Comparison of ENCODE assay signal across 8 mouse cellular contexts in the genomic region with DNA sequence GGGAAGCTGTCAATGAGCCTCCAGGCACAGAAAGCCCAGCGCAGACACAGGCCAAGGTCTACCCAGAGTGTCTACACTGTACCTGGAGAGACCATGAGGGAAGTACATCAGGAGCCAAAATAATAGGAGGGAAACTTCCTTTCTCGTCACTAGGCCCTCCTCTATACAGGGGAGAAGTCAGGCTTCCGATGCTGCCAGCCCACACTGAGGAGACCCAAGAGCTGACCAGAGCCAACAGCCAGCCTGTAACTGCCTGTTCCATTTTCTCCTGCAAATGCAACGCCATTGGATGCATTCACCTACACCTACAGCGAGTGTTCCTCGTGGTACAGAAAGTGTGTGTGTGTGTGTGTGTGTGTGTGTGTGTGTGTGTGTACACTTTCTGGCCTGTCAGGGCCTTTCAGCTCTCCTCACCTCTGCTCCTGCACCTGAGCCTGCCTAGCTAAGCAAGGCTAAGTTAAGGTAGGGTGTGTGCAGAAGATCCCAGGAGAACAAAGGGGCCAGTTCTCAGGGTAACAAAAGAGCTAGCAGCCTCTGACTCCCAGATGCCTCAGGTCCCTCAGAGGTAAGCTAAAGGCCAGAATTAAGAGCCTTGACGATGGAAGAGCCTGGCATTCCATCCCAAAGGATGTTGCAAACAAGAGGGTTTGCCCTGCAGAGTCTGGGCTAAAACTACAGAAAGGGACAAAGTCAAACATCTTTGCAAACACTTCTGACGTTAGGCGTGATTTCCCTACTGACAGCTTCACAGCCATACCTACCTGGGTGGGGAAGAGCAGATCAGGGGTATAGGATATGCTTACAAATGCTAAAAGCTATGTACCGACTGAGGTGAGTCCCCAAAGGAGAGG. TPM values are rescaled to one million over a fixed set of nuclear protein-coding genes. Genes with fewer than 3 reads are reported as not detected.
DNase-seq lines count a peak whose midpoint lies in the region; ATAC-seq and TF ChIP-seq lines count a peak whose summit lies in the region.

No protein-coding gene starts in this region.

- in situ Hi-C loops in ES-E14 (cut with MboI; ENCODE audit: low sequenced_read_pairs in 2 of 2, unreplicated experiment in 2 of 2), result no loop called here

- peaks cover 5 to 16% of the 10 kb centered on the region in 2 experiments; a peak in 3 of 4 replicates for H3K4me1 ChIP-seq in ES-E14 (ENCODE audit: control insufficient read depth in 2 of 2, insufficient read depth in 2 of 2, low read length in 2 of 2, poor library complexity in 1 of 2)
- H3K4me1 ChIP-seq in hindbrain, embryonic 10.5 days (replicated peaks), result peaks cover 98% of the 10 kb centered on the region
- peaks cover 55% of the 10 kb centered on the region for H3K4me1 ChIP-seq in liver, postnatal 0 days (ENCODE audit: insufficient read depth)

- no peak overlapping the region for H3K9ac ChIP-seq in ES-E14 (ENCODE audit: insufficient read depth, low read depth, low read length, poor library complexity, severe bottlenecking)
- peak overlapping the region; percentile 73; the same call in 1 of the 2 replicates for H3K9ac ChIP-seq in liver, postnatal 0 days (replicated peaks)

- H3K4me2 ChIP-seq in liver, postnatal 0 days (ENCODE audit: low read depth, low read length), result peak overlapping the region; percentile 98

- no peak for ATAC-seq in liver, postnatal 0 days

- H3K36me3 ChIP-seq in ES-E14 (ENCODE audit: control insufficient read depth, insufficient read depth, low read length, poor library complexity, severe bottlenecking), result no peaks in the 10 kb centered on the region
- H3K36me3 ChIP-seq in hindbrain, embryonic 10.5 days, result peaks cover 5% of the 10 kb centered on the region
- H3K36me3 ChIP-seq in liver, postnatal 0 days (replicated peaks; ENCODE audit: insufficient read depth, low read length), result no peaks in the 10 kb centered on the region

- WGBS in hindbrain, embryonic 10.5 days, result 6% methylated on average over 10 of the region's 10 CpGs
- WGBS in liver, postnatal 0 days (ENCODE audit: insufficient replicate concordance), result 26% methylated on average over 10 of the region's 10 CpGs

- intact Hi-C loops in gastrocnemius, adult 2 months (cut with DNase I), result loop anchor here (2.0 kb wide), 1 partner anchor 60 kb away; no protein-coding TSS in a partner anchor

- H3K9me3 ChIP-seq in ES-E14 (ENCODE audit: control insufficient read depth, insufficient read depth, low read depth, low read length), result no peaks in the 10 kb centered on the region
- no peaks in the 10 kb centered on the region for H3K9me3 ChIP-seq in hindbrain, embryonic 10.5 days
- H3K9me3 ChIP-seq in liver, postnatal 0 days (ENCODE audit: low read length), result no peaks in the 10 kb centered on the region

- peak overlapping the region; percentile 91 for H3K4me3 ChIP-seq in gastrocnemius, adult 2 months
- H3K4me3 ChIP-seq in ES-E14 (ENCODE audit: insufficient read depth in 1 of 2, low read depth in 1 of 2, low read length in 2 of 2, poor library complexity in 1 of 2, severe bottlenecking in 1 of 2), result peak overlapping the region; percentile 77
- peak overlapping the region; percentile 89 for H3K4me3 ChIP-seq in hindbrain, embryonic 10.5 days
- H3K4me3 ChIP-seq in liver, postnatal 0 days (ENCODE audit: low read depth, low read length), result peak overlapping the region; percentile 62

- H3K27me3 ChIP-seq in hindbrain, embryonic 10.5 days (ENCODE audit: insufficient read depth, poor library complexity, severe bottlenecking), result peaks cover 29% of the 10 kb centered on the region
- H3K27me3 ChIP-seq in liver, postnatal 0 days (ENCODE audit: insufficient read depth, low read length), result peaks cover 49% of the 10 kb centered on the region

- peak overlapping the region; percentile 93 for H3K27ac ChIP-seq in gastrocnemius, adult 2 months
- H3K27ac ChIP-seq in ES-E14 (ENCODE audit: insufficient read depth, low read depth, low read length, poor library complexity, severe bottlenecking), result no peak overlapping the region
- H3K27ac ChIP-seq in hindbrain, embryonic 10.5 days, result peak overlapping the region; percentile 96
- 0 out of 2 replicates have a peak overlapping the region, but pooled peaks have one; percentile 62 for H3K27ac ChIP-seq in liver, postnatal 0 days (ENCODE audit: low read depth)

- TF ChIP-seq CTCF in gastrocnemius, adult 2 months (IDR thresholded peaks at IDR 0.05), result no peak
- no peak for TF ChIP-seq CTCF in liver, postnatal 0 days (IDR thresholded peaks at IDR 0.05; ENCODE audit: low read depth)

- TF ChIP-seq EP300 in liver, postnatal 0 days (IDR thresholded peaks at IDR 0.05; ENCODE audit: low read depth), result no peak

- DNase-seq in gastrocnemius, adult 2 months, result no peak
- no peak for DNase-seq in gastrocnemius, adult 18-20 months (ENCODE audit: low spot score)
- DNase-seq in ES-E14 (ENCODE audit: low read depth, low spot score), result no peak
- peak; percentile 27 for DNase-seq in hindbrain, embryonic 10.5 days (ENCODE audit: low spot score)
- DNase-seq in liver, postnatal 0 days, result no peak
- DNase-seq in frontal cortex, postnatal 14 days (ENCODE audit: low spot score in 2 of 2), result no peak
- no peak for DNase-seq in T-cell, adult 2 months (ENCODE audit: low spot score)
- DNase-seq in right cerebral cortex, postnatal 36 days (ENCODE audit: low spot score in 2 of 2), result no peak

TF ChIP-seq in ES-E14, 5 proteins besides CTCF, POLR2A, EP300 and RAD21:
- TF ChIP-seq ZNF384 (IDR thresholded peaks at IDR 0.05; ENCODE audit: low read depth, low read length), result no peak
- no peak for TF ChIP-seq HCFC1 (IDR thresholded peaks at IDR 0.05; ENCODE audit: borderline replicate concordance, insufficient read depth, low read length)
- TF ChIP-seq CHD2 (IDR thresholded peaks at IDR 0.05; ENCODE audit: low read depth, low read length), result no peak
- no peak for TF ChIP-seq ZC3H11A (IDR thresholded peaks at IDR 0.05; ENCODE audit: borderline replicate concordance, low read depth, low read length)
- TF ChIP-seq MAFK (IDR thresholded peaks at IDR 0.05; ENCODE audit: insufficient read depth, low read depth, low read length), result no peak

RNA-seq across cellular contexts. Expression of gene Smad6, which starts 2.6 kb away (rescaled TPM):
- 1 to 10 TPM; 2.2 to 5.7 TPM for total RNA-seq in gastrocnemius, adult 2 months (2021)
- total RNA-seq in gastrocnemius, adult 18-20 months (2021), result 1 to 10 TPM; 5.1 TPM
- total RNA-seq in ES-E14 (2012; rRNA removed), result 6.8 and 8.7 TPM in 2 replicates
- 5.3 and 6.7 TPM in 2 replicates for polyA plus RNA-seq in hindbrain, embryonic 10.5 days (2016; fragmentation: Nextera tagmentation; extraction: Ambion mirVana)
- 1.8 and 2.9 TPM in 2 replicates for polyA plus RNA-seq in liver, postnatal 0 days (2015; fragmentation: Nextera tagmentation; extraction: Ambion mirVana)
